Mouse (Mus musculus) cerebellum, postnatal 4 days (tissue): ENCODE data around the gene Hddc2.

Source experiments
- DNase-seq, 2 experiments: peaks; one replicate each; pipeline ENCODE4 v3.0.0; 2022; ENCODE audit warnings: low spot score in 2 of 2, mixed read lengths in 1 of 2

The Hddc2 gene

DNA sequence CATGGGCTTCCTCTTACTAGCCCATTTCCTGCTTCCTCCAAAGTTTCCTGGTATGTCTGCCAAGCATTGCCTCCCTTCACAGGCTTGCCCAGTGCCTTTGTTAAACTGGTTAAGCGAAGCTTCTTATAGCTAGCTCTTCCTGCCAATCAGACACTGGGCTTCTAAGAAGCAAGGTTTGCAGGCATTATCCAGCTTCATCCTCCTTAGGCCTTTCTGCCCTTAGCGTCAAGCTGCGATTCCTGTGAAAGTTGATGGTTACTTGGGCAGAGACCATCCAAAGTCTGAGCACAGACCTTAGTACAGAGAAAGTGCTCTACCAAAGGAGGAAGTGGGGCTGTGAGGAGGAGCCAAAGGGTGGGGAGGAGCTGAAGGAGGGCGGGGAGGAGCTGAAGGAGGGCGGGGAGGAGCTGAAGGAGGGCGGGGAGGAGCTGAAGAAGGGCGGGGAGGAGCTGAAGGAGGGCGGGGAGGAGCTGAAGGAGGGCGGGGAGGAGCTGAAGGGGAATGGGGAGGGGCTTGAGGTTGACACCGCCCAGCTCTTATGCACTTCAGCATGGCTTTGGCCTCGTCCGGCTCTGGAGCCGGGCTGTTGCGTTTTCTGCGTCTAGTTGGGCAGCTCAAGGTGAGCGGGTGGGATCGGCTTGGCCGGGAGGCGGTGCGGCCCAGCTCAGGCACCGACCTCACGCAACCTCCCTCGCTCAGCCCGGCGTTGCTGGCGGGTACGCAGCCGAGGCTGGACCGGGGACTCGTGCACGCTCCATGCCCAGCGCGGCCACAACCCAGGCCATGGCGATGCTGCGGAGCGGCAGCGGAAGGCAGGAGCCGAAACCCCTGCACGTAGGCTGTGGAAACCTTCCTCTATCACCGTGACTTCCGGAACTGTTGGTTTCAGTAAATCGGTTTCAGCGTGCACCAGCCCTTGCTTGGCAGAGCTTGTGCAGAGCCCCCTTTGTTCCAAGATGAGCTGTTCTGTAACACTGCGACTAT is at the start of gene Hddc2:
Gene Hddc2, plus strand, starts transcription at position 519 of the 984 bp plus-strand sequence.
- DNase-seq: peak; percentile 28 to 62

DNA sequence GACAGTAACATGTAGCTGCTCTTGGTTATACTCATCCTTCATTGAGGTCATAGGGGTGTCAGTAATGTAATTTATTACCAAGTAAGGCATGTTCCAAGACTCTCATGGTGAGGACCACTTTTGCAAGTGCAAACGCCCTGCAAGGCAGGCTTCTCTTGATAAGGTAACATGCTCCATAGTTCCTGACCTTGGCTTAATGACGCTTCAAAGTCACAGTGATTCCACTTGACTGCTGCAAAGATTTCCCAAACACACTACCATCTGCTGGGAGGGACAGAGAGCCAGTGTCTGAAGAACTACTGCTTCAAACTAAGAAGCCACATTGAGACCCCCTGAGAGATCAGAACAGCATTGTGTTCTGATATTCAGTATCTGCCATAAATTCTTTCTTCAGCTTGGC is 40.4 kb upstream of the Hddc2 start:
- DNase-seq: no peak

DNA sequence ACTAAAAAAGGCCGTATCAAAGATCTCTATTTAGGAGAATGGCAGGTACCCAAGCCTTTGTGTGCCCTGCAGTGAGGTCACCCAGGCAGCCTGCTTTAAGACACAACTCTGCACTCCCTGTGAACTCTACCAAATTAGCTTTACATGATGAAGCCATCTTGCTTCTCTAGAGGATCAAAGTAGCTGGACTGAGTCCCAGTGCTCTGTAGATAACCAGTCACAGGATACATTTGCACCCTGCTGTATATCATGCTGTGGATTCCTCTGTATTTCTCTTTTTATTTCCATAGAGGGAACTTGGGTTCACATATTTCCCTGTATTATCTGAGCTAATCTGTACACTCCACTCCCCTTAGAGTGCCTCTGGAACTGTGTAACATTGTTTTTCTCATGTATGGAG is 40.0 kb upstream of the Hddc2 start:
- no peak for DNase-seq

- DNase-seq: no peak
Observed at GRCm38 (mm10) chr10:31287787-31288186, 25.4 kb upstream of the Hddc2 start.

GRCm38 (mm10) chr10:31288697-31289390 is 24.3 kb upstream of the Hddc2 start:
- DNase-seq: no peak

- DNase-seq: peak in 1 of 2 experiments; percentile 5
Observed at GRCm38 (mm10) chr10:31295705-31296104, 17.5 kb upstream of the Hddc2 start.

- no peak for DNase-seq
Observed at GRCm38 (mm10) chr10:31296458-31296857, 16.7 kb upstream of the Hddc2 start.

DNA sequence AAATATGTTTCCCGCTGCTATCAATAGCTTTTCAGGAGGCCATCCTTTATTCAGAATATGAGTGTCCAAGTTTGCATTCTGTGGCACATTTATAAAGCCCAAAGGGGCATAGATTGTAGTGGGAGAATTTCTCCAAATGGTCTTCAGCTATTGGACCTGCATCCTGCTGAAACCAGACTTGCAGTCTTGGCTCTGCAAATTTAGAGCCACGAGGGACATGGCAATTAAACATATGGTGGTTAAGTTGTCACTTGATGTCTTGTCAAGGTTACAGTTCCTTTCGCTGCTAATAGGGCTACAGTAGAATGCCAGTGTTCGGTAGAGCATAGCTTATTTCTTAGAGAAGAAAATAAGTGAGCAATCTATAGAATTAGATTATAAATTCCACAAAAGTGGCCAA is 16.1 kb upstream of the Hddc2 start:
- DNase-seq: no peak

GRCm38 (mm10) chr10:31298263-31298662 is 14.9 kb upstream of the Hddc2 start:
- DNase-seq: no peak

DNA sequence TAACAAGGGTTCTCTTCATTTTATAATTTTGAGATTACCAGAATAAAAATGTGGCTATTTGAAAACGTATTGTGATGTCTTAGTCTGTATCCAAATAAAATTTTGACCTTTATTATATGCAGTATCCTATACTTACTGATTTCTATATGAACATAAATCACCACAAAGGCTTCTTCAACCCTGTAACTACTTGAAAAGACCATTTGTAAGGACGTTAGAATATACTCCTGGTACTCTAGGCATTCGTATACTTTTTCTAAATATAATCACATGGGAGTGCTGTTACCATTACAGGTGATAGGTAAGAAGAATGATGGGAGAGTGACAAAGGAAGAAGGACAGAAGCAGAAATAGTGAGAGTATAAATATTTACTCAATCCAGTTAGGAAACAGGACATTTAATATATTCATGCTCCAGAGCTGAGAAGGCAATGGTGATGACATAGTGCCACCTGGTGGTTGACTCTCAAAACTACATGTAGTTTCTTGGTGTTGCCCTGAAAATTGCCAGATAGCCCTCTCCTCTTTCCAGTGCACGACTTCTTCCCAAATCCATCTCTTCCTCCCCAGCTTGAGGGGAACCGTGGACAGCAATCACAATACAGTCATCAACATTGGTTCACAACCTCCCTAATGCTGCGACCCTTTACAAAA is 14.1 kb upstream of the Hddc2 start:
- DNase-seq: peak; percentile 26 to 69

DNA sequence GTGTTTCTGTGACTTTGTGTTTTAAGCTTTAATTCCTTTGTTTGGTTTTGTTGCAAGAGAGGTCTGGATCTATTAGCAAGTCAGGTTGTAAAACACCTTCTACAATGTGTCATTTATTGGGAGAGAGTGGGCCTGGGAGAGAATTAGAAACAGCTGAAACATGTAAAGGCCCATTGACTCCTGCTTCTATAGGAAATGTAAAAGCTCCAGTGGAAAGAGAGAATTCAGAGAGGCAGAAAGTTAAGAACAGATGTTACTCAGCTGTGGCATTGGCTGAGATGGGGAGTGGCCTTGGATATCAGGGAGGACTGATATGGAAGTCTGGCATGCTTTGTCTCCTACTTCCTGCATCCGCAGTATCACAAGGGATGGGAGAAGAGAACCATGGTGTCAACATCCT is 12.9 kb upstream of the Hddc2 start:
- no peak for DNase-seq

DNA sequence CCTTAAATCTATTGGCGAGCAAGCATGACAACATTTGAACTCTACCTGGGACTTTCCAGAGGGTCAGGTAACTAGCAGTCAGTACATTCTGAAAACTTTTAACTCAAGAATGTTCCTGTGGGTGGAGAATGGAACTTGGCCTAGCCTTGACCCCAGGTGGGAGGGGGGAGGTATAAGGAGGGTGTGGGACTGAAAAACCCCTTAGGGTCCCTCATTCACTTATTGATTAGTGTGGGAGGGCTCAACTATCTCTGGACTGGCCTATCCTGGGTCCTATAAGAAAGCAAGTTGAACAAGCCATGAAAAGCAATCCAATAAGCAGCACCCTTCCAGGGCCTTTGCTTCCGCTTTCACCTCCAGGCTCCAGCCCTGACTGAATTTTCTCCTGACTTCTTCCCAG is 9.7 kb upstream of the Hddc2 start:
- DNase-seq: no peak

DNA sequence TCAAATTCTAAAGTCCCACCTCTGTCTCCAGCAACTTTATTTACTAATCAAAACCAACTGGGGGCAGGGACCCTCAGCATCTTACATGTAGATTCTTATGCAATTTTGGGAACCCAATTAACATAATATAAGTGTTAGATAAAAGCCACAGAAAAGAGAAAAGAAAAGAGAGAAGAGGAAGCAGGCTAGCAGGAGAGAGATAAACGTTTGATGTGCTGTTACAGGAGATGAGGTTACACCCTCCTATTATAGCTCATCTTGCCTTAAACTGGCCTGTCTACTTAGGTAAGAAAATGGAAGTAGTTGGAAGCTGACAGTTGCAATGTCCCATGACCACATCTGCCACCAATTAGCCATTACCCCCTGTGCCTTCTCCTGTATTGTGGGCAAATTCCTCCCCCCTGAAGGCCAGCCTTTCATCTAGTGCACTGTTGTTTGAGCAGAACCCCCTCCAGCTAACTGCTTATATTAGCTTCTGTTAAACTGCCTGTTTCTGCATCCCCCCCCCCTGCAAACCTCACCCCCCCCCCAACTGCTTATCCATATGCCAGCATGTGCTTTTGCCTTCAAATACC is 6.1 kb upstream of the Hddc2 start:
- DNase-seq: no peak

DNA sequence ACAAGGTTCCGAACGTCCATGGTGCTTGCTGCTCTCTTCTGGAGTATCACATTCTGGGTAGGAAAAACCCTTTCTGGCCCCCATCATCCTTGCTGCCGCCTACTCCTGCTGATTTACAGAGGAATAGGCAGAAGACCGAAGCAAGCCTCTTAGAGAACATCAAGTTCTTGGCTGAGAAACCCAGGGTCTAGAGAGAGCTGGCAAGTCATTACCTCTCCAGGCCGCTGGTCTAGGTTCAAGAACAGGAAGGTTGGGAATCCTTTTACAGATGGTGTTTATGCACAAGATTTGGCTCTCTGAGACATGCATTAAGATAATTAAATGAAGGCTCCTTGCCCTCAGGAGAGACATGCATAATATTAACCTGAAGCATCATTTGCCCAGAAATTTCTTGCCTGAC is 5.3 kb downstream of the Hddc2 start:
- DNase-seq: no peak

- DNase-seq: no peak
Observed at GRCm38 (mm10) chr10:31329436-31329835, 16.3 kb downstream of the Hddc2 start.

DNA sequence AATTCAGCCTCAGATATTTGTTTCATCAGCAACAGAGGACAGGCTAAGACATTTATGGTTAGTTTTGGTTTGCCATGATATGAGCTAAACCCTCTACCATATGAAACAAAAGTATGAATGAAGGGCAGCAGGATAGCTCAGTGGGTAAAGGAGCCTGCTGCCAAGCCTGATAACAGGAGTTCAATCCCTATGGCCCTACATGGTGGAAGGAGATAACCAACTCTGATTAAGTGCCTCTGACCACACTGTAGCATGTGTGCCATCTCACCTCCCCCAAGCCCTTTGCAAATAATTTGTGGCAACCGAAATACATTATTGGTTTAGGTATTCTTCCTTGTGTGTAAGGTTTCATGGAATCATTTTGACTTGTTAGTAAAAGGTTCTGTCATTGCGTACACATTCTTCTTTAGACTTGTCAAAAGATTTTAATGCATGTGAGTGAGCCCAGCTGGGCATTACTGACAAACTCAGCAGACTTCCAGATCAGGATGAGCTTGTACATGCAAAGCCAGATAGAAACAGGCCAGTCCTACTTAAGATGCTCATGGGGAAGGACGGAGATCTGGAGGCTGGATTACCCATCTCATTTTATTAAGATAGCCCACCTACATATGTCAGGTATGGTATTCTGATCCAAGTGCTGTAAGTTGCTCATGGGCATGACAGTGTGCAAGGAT is 17.2 kb downstream of the Hddc2 start:
- DNase-seq: no peak

DNA sequence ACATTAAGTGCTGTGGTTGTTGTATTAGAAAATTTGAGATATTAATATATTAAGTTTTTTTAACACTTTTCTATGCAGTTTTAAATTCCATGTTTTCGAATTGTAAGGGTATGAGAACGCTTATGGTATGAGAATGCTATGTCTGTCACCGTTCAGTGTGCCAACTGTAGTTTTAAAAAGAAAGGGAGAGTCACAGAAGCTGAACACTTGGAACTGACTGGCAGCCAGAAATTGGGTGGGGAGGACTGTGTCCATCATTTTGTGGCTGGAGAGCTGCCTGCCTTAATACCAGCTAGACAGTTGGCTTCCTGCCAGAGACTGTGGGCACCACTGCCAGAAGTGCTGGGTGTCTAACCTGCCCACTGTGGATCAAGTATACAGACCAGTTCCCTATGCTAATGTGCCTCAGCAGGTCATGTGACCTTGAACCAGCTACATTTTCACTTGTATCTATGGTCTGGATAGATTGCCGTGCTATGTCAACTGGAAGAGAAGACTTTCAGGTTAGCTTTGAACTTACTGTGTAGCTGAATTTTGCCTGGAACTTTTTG is 18.1 kb downstream of the Hddc2 start:
- DNase-seq: peak in 1 of 2 experiments; percentile 57

DNA sequence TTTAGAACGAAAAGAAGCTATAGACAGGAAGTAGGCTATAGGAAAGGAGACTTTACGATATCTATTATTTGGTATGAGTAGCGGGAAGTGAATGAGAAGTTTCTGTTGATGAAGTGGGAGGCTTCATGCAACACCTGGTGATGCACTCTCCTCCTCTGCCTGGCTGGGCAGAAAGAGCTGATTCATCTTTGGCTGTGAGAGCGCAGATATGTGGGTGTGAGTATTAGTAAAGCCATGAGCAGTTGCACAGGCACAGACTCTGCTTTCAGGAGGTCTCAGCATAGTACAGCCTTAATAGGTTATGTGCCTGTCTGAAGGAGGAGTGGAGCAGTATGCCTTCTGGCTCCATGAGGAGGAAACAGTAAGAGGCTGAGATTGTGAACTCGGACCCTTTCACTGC is 23.2 kb downstream of the Hddc2 start:
- DNase-seq: no peak

GRCm38 (mm10) chr10:31346401-31346800 is 33.2 kb downstream of the Hddc2 start:
- DNase-seq: no peak

- no peak for DNase-seq
Observed at GRCm38 (mm10) chr10:31351056-31351455, 37.9 kb downstream of the Hddc2 start.

DNA sequence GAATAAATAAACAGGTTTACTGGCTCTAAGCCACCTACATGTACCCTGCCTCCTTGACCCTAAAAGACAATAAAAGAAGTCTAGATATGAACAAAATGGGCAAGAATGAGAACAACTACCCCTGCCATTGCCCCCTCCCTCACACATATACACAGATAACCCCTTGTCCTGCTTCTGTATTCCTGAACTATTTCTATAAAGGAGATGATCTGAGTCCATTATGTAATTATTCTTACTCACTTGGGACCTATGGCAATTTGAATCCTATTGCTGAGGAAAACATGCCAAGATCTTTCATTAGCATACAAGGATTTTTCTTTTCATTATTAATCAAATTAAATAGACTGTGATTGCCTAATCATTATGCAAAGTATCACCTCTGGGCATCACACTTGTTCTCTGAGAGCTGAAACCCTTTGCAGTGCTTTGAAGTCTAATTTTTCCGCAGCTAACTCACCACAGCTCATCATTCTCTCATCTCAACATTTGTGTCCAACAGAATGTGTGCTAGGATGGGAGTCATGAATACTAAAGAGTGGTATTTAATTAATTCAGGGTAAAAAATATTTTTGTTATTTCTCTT is 39.8 kb downstream of the Hddc2 start:
- no peak for DNase-seq
